Mouse (Mus musculus): ENCODE measurements around the gene Itih4. TPM values are rescaled to one million over a fixed set of nuclear protein-coding genes. Genes with fewer than 3 reads are reported as not detected.

Itih4 gene
- total RNA-seq (2018; cell fraction: chromatin; rRNA removed): not detected
- total RNA-seq (2018; cell fraction: cytosol; rRNA removed): not detected
- total RNA-seq (2018; cell fraction: nucleus; rRNA removed): under 1 TPM in 2 of 26 experiments, not detected in 24; 0.21 to 0.24 TPM
- polyA plus RNA-seq (2018): not detected in 3 replicates

GRCm38 (mm10) chr14:30886204-30886603 is at the start of gene Itih4:
Gene Itih4, plus strand, starts transcription at chr14:30886476.
- H3K36me3 ChIP-seq (ENCODE audit: inconsistent target): no peaks in the 10 kb centered on the region
- no peak within 1 kb of the TSS for H3K27ac ChIP-seq
- H3K4me3 ChIP-seq (ENCODE audit: inconsistent target): no peak within 1 kb of the TSS
- no peaks in the 10 kb centered on the region for H3K79me2 ChIP-seq (ENCODE audit: inconsistent target)
- 100% methylated on average over 3 of the region's 3 CpGs for WGBS (ENCODE audit: missing documents)

- no peaks in the 10 kb centered on the region for H3K36me3 ChIP-seq (ENCODE audit: inconsistent target)
Measured at GRCm38 (mm10) chr14:30837416-30837996, 48.8 kb upstream of the Itih4 start.

GRCm38 (mm10) chr14:30843701-30844100 is 42.6 kb upstream of the Itih4 start:
- Histone ChIP-seq H3K36me3 (ENCODE audit: inconsistent target) (no peaks in the 10 kb centered on the region), H3K27ac (no peak overlapping the region), H3K79me2 (ENCODE audit: inconsistent target) (no peaks in the 10 kb centered on the region), H3K4me3 (ENCODE audit: inconsistent target) (no peak overlapping the region)
- 100% methylated on average over 3 of the region's 3 CpGs for WGBS (ENCODE audit: missing documents)

More at GRCm38 (mm10) chr14:30837416-30837996, 48.8 kb upstream of the Itih4 start:
- WGBS (ENCODE audit: missing documents): 88% methylated on average over 14 of the region's 14 CpGs
- Histone ChIP-seq H3K79me2 (ENCODE audit: inconsistent target) (no peaks in the 10 kb centered on the region; the same call in 1 of the 2 replicates), H3K27ac (no peak overlapping the region), H3K4me3 (ENCODE audit: inconsistent target) (no peak overlapping the region)

GRCm38 (mm10) chr14:30850504-30850903 is 35.8 kb upstream of the Itih4 start:
- Histone ChIP-seq H3K79me2 (ENCODE audit: inconsistent target) (no peaks in the 10 kb centered on the region), H3K4me3 (ENCODE audit: inconsistent target) (no peak overlapping the region), H3K27ac (no peak overlapping the region), H3K36me3 (ENCODE audit: inconsistent target) (no peaks in the 10 kb centered on the region)
- WGBS (ENCODE audit: missing documents): 100% methylated on average over 5 of the region's 5 CpGs

- WGBS (ENCODE audit: missing documents): 95% methylated on average over 5 of the region's 5 CpGs
- H3K27ac ChIP-seq: no peak overlapping the region
- H3K36me3 ChIP-seq (ENCODE audit: inconsistent target): no peaks in the 10 kb centered on the region
- no peaks in the 10 kb centered on the region for H3K79me2 ChIP-seq (ENCODE audit: inconsistent target)
- H3K4me3 ChIP-seq (ENCODE audit: inconsistent target): no peak overlapping the region
Measured at GRCm38 (mm10) chr14:30852325-30852724, 34.0 kb upstream of the Itih4 start.

- Histone ChIP-seq H3K27ac (no peak overlapping the region), H3K4me3 (ENCODE audit: inconsistent target) (no peak overlapping the region), H3K36me3 (ENCODE audit: inconsistent target) (no peaks in the 10 kb centered on the region), H3K79me2 (ENCODE audit: inconsistent target) (no peaks in the 10 kb centered on the region)
- WGBS (ENCODE audit: missing documents): 90% methylated on average over 3 of the region's 3 CpGs
Measured at GRCm38 (mm10) chr14:30855316-30855715, 31.0 kb upstream of the Itih4 start.

- WGBS (ENCODE audit: missing documents): 89% methylated on average over 10 of the region's 10 CpGs
- H3K4me3 ChIP-seq (ENCODE audit: inconsistent target): no peak overlapping the region
- no peaks in the 10 kb centered on the region for H3K79me2 ChIP-seq (ENCODE audit: inconsistent target)
- no peak overlapping the region for H3K27ac ChIP-seq
- H3K36me3 ChIP-seq (ENCODE audit: inconsistent target): no peaks in the 10 kb centered on the region
Measured at GRCm38 (mm10) chr14:30856885-30857507, 29.3 kb upstream of the Itih4 start.

- WGBS (ENCODE audit: missing documents): 89% methylated on average over 4 of the region's 4 CpGs
- Histone ChIP-seq H3K79me2 (ENCODE audit: inconsistent target) (no peaks in the 10 kb centered on the region), H3K36me3 (ENCODE audit: inconsistent target) (no peaks in the 10 kb centered on the region), H3K27ac (no peak overlapping the region), H3K4me3 (ENCODE audit: inconsistent target) (no peak overlapping the region)
Measured at GRCm38 (mm10) chr14:30857990-30858389, 28.3 kb upstream of the Itih4 start.

- no peak overlapping the region for H3K27ac ChIP-seq
- H3K36me3 ChIP-seq (ENCODE audit: inconsistent target): no peaks in the 10 kb centered on the region
- H3K4me3 ChIP-seq (ENCODE audit: inconsistent target): no peak overlapping the region
- 79% methylated on average over 15 of the region's 16 CpGs for WGBS (ENCODE audit: missing documents)
- H3K79me2 ChIP-seq (ENCODE audit: inconsistent target): no peaks in the 10 kb centered on the region
Measured at GRCm38 (mm10) chr14:30861421-30862125, 24.7 kb upstream of the Itih4 start.

GRCm38 (mm10) chr14:30862368-30862767 is 23.9 kb upstream of the Itih4 start:
- no peaks in the 10 kb centered on the region for H3K36me3 ChIP-seq (ENCODE audit: inconsistent target)
- 96% methylated on average over 9 of the region's 9 CpGs for WGBS (ENCODE audit: missing documents)
- H3K4me3 ChIP-seq (ENCODE audit: inconsistent target): no peak overlapping the region
- no peaks in the 10 kb centered on the region for H3K79me2 ChIP-seq (ENCODE audit: inconsistent target)
- H3K27ac ChIP-seq: no peak overlapping the region

- 87% methylated on average over 3 of the region's 3 CpGs for WGBS (ENCODE audit: missing documents)
- Histone ChIP-seq H3K27ac (no peak overlapping the region), H3K79me2 (ENCODE audit: inconsistent target) (no peaks in the 10 kb centered on the region), H3K36me3 (ENCODE audit: inconsistent target) (no peaks in the 10 kb centered on the region), H3K4me3 (ENCODE audit: inconsistent target) (no peak overlapping the region)
Measured at GRCm38 (mm10) chr14:30865311-30865710, 21.0 kb upstream of the Itih4 start.

- Histone ChIP-seq H3K4me3 (ENCODE audit: inconsistent target) (no peak overlapping the region), H3K27ac (no peak overlapping the region), H3K79me2 (ENCODE audit: inconsistent target) (no peaks in the 10 kb centered on the region), H3K36me3 (ENCODE audit: inconsistent target) (no peaks in the 10 kb centered on the region; the same call in 1 of the 2 replicates)
- WGBS (ENCODE audit: missing documents): 45% methylated on average over 5 of the region's 5 CpGs
Measured at GRCm38 (mm10) chr14:30867042-30867441, 19.2 kb upstream of the Itih4 start.

- Histone ChIP-seq H3K79me2 (ENCODE audit: inconsistent target) (no peaks in the 10 kb centered on the region), H3K36me3 (ENCODE audit: inconsistent target) (no peaks in the 10 kb centered on the region; the same call in 1 of the 2 replicates), H3K4me3 (ENCODE audit: inconsistent target) (no peak overlapping the region), H3K27ac (no peak overlapping the region)
- 87% methylated on average over 9 of the region's 10 CpGs for WGBS (ENCODE audit: missing documents)
Measured at GRCm38 (mm10) chr14:30868826-30869225, 17.4 kb upstream of the Itih4 start.

- no peak overlapping the region for H3K27ac ChIP-seq
- no peak overlapping the region for H3K4me3 ChIP-seq (ENCODE audit: inconsistent target)
- H3K36me3 ChIP-seq (ENCODE audit: inconsistent target): no peaks in the 10 kb centered on the region; the same call in 1 of the 2 replicates
- 92% methylated on average over 8 of the region's 8 CpGs for WGBS (ENCODE audit: missing documents)
- H3K79me2 ChIP-seq (ENCODE audit: inconsistent target): no peaks in the 10 kb centered on the region
Measured at GRCm38 (mm10) chr14:30869391-30869801, 16.9 kb upstream of the Itih4 start.

Data from macrophage (primary cell).